Mouse (Mus musculus): ENCODE data around the gene Ccdc50. TPM values are rescaled to one million over a fixed set of nuclear protein-coding genes. Genes with fewer than 3 reads are reported as not detected.

Gene Ccdc50
- total RNA-seq, 2 experiments from 2014 or later: 40.5 to 42.3 TPM

Other genes starting within 250 kb of the Ccdc50 start
- not detected for gene Ostn, start 81.4 kb upstream of the Ccdc50 start, total RNA-seq (2021)
- gene Uts2b, start 18.6 kb upstream of the Ccdc50 start, total RNA-seq (2021): under 1 TPM; 0.62 to 0.75 TPM